Mouse (Mus musculus) olfactory bulb, adult 2 months (tissue): ENCODE measurements around the gene Lsm5. TPM values are rescaled to one million over a fixed set of nuclear protein-coding genes. Genes with fewer than 3 reads are reported as not detected.

Source experiments
- H3K27ac ChIP-seq: fragments of 200-500 bp; 2 replicates; pipeline ENCODE4 v1.5.1; 2012; ENCODE audit warnings: low read depth, low read length; ENCODE audit not compliant: insufficient read depth
- H3K4me1 ChIP-seq: fragments of 200-500 bp; 2 replicates; pipeline ENCODE4 v1.6.1; 2012; ENCODE audit warnings: low read length; ENCODE audit not compliant: control insufficient read depth, insufficient read depth
- H3K4me3 ChIP-seq: fragments of 200-500 bp; 2 replicates; pipeline ENCODE4 v1.5.1; 2012; ENCODE audit warnings: mild to moderate bottlenecking, low read depth, low read length, moderate library complexity; ENCODE audit not compliant: insufficient read depth
- CTCF ChIP-seq: fragments of 200-500 bp; IDR thresholded peaks from 2 replicates; pipeline ENCODE4 v1.5.1; 2012; ENCODE audit warnings: low read depth, mild to moderate bottlenecking, low read length, moderate library complexity; ENCODE audit not compliant: insufficient read depth
- POLR2A ChIP-seq: fragments of 200-500 bp; IDR thresholded peaks from 2 replicates; pipeline ENCODE4 v1.6.1; 2012; ENCODE audit warnings: mild to moderate bottlenecking, low read depth, low read length, moderate library complexity; ENCODE audit not compliant: insufficient read depth
- WGBS: fragments of 180-500 bp; shearing (Covaris S2); methylation state at CpG from one replicate; pipeline ENCODE4 v1.1.7; 2018; 5-methylcytosine and 5-hydroxymethylcytosine counted together
- polyA plus RNA-seq: library from polyadenylated mRNA; stranded (reverse); fragments of >200 nt; gene quantifications from 2 replicates; pipeline ENCODE4 v1.2.4, GENCODE M21; 2012; ENCODE audit warnings: low replicate concordance; ENCODE audit not compliant: missing spikeins, insufficient read depth, insufficient read length

Gene Lsm5
- polyA plus RNA-seq, 1 experiment: not detected

DNA sequence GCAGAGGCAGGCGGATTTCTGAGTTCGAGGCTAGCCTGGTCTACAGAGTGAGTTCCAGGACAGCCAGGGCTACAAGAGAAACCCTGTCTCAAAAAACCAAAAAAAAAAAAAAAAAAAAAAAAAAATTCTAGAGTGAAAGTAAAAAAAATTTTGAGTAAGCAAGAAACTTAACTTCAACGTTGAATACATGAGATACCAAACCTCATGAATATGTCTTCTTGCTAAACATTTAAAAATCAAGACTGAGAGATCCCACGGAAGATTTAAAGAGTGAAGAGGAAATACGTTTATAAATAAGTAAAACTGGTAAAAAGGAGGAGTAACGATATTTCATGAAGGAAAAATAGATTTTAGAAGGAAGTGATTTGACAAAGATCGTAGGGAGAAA, 9.7 kb upstream of the Lsm5 start:
- 32% methylated on average over 7 of the region's 7 CpGs for WGBS
- TF ChIP-seq POLR2A (no peak), CTCF (no peak)
- Histone ChIP-seq H3K4me1 (no peaks in the 10 kb centered on the region), H3K27ac (no peak overlapping the region), H3K4me3 (peak overlapping the region; percentile 97)

- no peaks in the 10 kb centered on the region for H3K4me1 ChIP-seq
- WGBS: 75% methylated on average over 4 of the region's 4 CpGs
- no peak for TF ChIP-seq CTCF
- TF ChIP-seq POLR2A: no peak
- H3K27ac ChIP-seq: no peak overlapping the region
- no peak overlapping the region for H3K4me3 ChIP-seq
Measured at GRCm38 (mm10) chr6:56692445-56692844, 12.1 kb downstream of the Lsm5 start.

DNA sequence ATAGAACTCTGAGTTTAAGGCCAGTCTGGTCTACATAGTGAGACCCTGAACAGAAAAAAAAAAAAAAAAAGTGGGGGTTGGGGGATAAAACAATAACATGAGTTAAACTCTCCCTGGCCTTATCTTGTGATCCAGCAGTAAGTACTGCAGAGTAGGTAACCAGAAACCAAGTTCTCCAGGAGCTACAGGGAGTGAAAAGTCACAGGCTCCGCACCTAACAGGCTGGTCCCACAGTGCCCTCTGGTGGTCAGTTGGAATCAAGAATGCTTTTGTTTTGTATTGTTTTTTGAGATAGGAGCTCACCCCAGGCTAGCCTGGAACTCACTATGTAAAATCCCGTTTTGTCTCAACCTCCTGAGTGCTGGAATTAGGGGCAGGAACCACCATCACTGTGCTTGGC, 13.3 kb downstream of the Lsm5 start:
- TF ChIP-seq POLR2A (no peak), CTCF (no peak)
- Histone ChIP-seq H3K27ac (no peak overlapping the region), H3K4me3 (no peak overlapping the region), H3K4me1 (no peaks in the 10 kb centered on the region)
- 3% methylated on average over 2 of the region's 2 CpGs for WGBS

GRCm38 (mm10) chr6:56688238-56688637, 16.3 kb downstream of the Lsm5 start:
- H3K4me1 ChIP-seq: no peaks in the 10 kb centered on the region
- H3K4me3 ChIP-seq: no peak overlapping the region
- 70% methylated on average over 3 of the region's 3 CpGs for WGBS
- TF ChIP-seq CTCF: no peak
- TF ChIP-seq POLR2A: no peak
- H3K27ac ChIP-seq: no peak overlapping the region

DNA sequence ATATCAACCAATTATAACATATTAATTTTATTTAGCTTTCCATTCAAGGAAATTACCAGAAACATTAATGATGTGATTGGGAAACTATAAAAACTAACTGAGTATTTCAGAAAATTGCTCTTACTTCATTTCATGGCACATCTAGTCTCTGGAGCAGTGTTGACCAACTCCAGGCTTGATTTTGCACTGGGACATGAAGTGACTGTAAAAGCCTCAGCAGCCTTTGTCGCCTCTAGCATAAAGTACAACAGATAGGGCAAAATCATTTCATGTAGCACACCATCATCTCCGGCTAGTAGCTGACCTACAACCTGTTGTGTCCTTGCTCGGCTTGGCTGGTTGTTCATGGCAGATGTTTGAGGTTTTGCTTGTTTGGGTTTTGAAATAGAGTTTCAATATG, 40.1 kb downstream of the Lsm5 start:
- WGBS: 96% methylated on average over 3 of the region's 3 CpGs
- no peak overlapping the region for H3K27ac ChIP-seq
- H3K4me3 ChIP-seq: no peak overlapping the region
- H3K4me1 ChIP-seq: no peaks in the 10 kb centered on the region
- TF ChIP-seq CTCF: no peak

GRCm38 (mm10) chr6:56655393-56655792, 49.1 kb downstream of the Lsm5 start:
- H3K4me1 ChIP-seq: peaks cover 8% of the 10 kb centered on the region
- H3K4me3 ChIP-seq: no peak overlapping the region
- no peak overlapping the region for H3K27ac ChIP-seq
- WGBS: 78% methylated on average over 8 of the region's 8 CpGs
- TF ChIP-seq CTCF (no peak), POLR2A (no peak)

DNA sequence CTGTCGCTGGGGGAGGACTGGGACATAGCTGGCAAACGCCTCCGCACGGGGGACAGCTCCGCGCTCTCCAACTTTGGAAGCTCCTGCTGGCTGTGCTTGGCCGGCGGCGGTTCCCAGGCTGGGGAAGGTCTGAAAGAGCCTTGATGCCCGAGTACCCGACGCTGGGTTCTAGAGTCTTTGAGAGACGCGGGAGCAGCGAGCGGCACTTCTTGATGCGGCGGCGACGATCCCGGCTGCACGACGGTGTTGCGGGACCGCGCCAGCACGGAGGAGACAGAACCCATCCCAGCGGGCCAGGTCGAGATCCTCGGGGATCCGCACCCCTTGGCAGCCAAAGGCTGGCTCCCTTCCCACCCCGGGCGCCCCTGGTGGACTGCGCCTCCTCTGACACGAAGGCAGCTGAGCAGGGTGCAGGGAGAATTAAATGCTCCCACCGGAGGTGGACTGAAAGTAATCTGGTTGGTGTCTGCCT, 52.4 kb downstream of the Lsm5 start:
- Histone ChIP-seq H3K4me3 (peak overlapping the region; percentile 55), H3K4me1 (peaks cover 8% of the 10 kb centered on the region), H3K27ac (no peak overlapping the region)
- TF ChIP-seq POLR2A (no peak), CTCF (no peak)
- WGBS: under 1% methylated on average over 36 of the region's 36 CpGs

Other genes starting within 250 kb of the Lsm5 start
- not detected in 2 replicates for gene Pde1c, start 135.6 kb downstream of the Lsm5 start, polyA plus RNA-seq
- not detected in 2 replicates for gene Avl9, start 10.2 kb upstream of the Lsm5 start, polyA plus RNA-seq
- not detected in 2 replicates for gene Kbtbd2, start 93.1 kb upstream of the Lsm5 start, polyA plus RNA-seq
- gene Fkbp9, start 127.3 kb upstream of the Lsm5 start, polyA plus RNA-seq: not detected in 2 replicates
- gene Nt5c3, start 219.2 kb upstream of the Lsm5 start, polyA plus RNA-seq: not detected in 2 replicates
- gene Vmn1r4, start 219.3 kb upstream of the Lsm5 start, polyA plus RNA-seq: not detected in 2 replicates